Mouse (Mus musculus): ENCODE measurements around the gene Rps6kb2. TPM values are rescaled to one million over a fixed set of nuclear protein-coding genes. Genes with fewer than 3 reads are reported as not detected.
A peak's percentile ranks its signal among the peaks of the same experiment; 100 is the strongest.

Gene Rps6kb2
- polyA plus RNA-seq, 1 experiment from 2014 or later, result 59.8 TPM

- Histone ChIP-seq H3K4me3 (replicated peaks; ENCODE audit: low read length) (peak overlapping the region; percentile 58), H3K36me3 (ENCODE audit: control insufficient read depth, insufficient read depth) (peaks cover 5% of the 10 kb centered on the region), H3K4me2 (ENCODE audit: low read length) (peak overlapping the region; percentile 56), H3K9ac (replicated peaks; ENCODE audit: low read depth, low read length) (no peak overlapping the region), H3K27ac (ENCODE audit: low read length) (no peak overlapping the region), H3K9me3 (ENCODE audit: control insufficient read depth, low read length) (no peaks in the 10 kb centered on the region), H3K27me3 (replicated peaks; ENCODE audit: control insufficient read depth, insufficient read depth, low read length) (no peaks in the 10 kb centered on the region), H3K4me1 (replicated peaks; ENCODE audit: control insufficient read depth, insufficient read depth, low read length) (peaks cover 7% of the 10 kb centered on the region)
- whole genome bisulfite sequencing, result 95% methylated on average over 2 of the region's 2 CpGs
- ATAC-seq, result no peak
These were observed 42.7 kb downstream of the Rps6kb2 start for GRCm38 (mm10) chr19:4120496-4120895.

- peaks cover 5% of the 10 kb centered on the region; the same call in 1 of the 2 replicates for H3K4me1 ChIP-seq (replicated peaks; ENCODE audit: control insufficient read depth, insufficient read depth, low read length)
- no peak overlapping the region for H3K27ac ChIP-seq (ENCODE audit: low read length)
- no peaks in the 10 kb centered on the region for H3K9me3 ChIP-seq (ENCODE audit: control insufficient read depth, low read length)
- H3K27me3 ChIP-seq (replicated peaks; ENCODE audit: control insufficient read depth, insufficient read depth, low read length), result no peaks in the 10 kb centered on the region
- H3K4me3 ChIP-seq (replicated peaks; ENCODE audit: low read length), result no peak overlapping the region
- no peak overlapping the region; the same call in 1 of the 2 replicates for H3K4me2 ChIP-seq (ENCODE audit: low read length)
- ATAC-seq, result no peak
- H3K36me3 ChIP-seq (ENCODE audit: control insufficient read depth, insufficient read depth), result peaks cover 7% of the 10 kb centered on the region
- 90% methylated on average over 6 of the region's 6 CpGs for WGBS
- no peak overlapping the region for H3K9ac ChIP-seq (replicated peaks; ENCODE audit: low read depth, low read length)
These were observed 43.3 kb downstream of the Rps6kb2 start for GRCm38 (mm10) chr19:4119716-4120487.

DNA sequence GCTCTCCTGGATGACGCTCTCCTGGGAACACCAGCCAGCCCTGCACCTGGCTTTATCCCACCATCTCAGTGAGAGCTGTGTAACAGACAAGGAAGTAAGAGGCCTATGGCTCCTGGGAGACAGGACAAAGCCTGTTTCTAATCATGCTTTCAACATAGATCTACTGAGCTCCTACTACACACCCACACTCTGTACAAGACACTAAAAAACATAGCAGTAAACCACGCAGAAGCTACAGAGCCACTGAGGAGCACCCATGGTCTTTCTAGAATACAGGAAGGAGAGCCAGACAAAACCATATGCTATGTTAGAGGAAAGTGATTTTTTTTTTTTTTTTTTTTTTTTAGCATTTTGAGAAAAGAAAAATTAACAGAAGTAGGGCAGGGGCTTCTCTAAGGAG is 44.8 kb downstream of the Rps6kb2 start:
- WGBS, result 93% methylated on average over 2 of the region's 2 CpGs
- Histone ChIP-seq H3K27ac (ENCODE audit: low read length) (no peak overlapping the region), H3K27me3 (replicated peaks; ENCODE audit: control insufficient read depth, insufficient read depth, low read length) (no peaks in the 10 kb centered on the region), H3K9me3 (ENCODE audit: control insufficient read depth, low read length) (no peaks in the 10 kb centered on the region), H3K4me2 (ENCODE audit: low read length) (no peak overlapping the region), H3K4me1 (replicated peaks; ENCODE audit: control insufficient read depth, insufficient read depth, low read length) (peaks cover 5% of the 10 kb centered on the region; the same call in 1 of the 2 replicates), H3K9ac (replicated peaks; ENCODE audit: low read depth, low read length) (no peak overlapping the region), H3K4me3 (replicated peaks; ENCODE audit: low read length) (no peak overlapping the region), H3K36me3 (ENCODE audit: control insufficient read depth, insufficient read depth) (peaks cover 14% of the 10 kb centered on the region)
- ATAC-seq, result no peak

GRCm38 (mm10) chr19:4117006-4117405 is 46.1 kb downstream of the Rps6kb2 start:
- H3K27ac ChIP-seq (ENCODE audit: low read length), result no peak overlapping the region
- peaks cover 5% of the 10 kb centered on the region; the same call in 1 of the 2 replicates for H3K4me1 ChIP-seq (replicated peaks; ENCODE audit: control insufficient read depth, insufficient read depth, low read length)
- no peak overlapping the region for H3K9ac ChIP-seq (replicated peaks; ENCODE audit: low read depth, low read length)
- no peaks in the 10 kb centered on the region for H3K9me3 ChIP-seq (ENCODE audit: control insufficient read depth, low read length)
- no peak for ATAC-seq
- H3K27me3 ChIP-seq (replicated peaks; ENCODE audit: control insufficient read depth, insufficient read depth, low read length), result no peaks in the 10 kb centered on the region
- WGBS, result 96% methylated on average over 7 of the region's 7 CpGs
- peaks cover 16% of the 10 kb centered on the region for H3K36me3 ChIP-seq (ENCODE audit: control insufficient read depth, insufficient read depth)
- no peak overlapping the region for H3K4me2 ChIP-seq (ENCODE audit: low read length)
- H3K4me3 ChIP-seq (replicated peaks; ENCODE audit: low read length), result no peak overlapping the region

- Histone ChIP-seq H3K36me3 (ENCODE audit: control insufficient read depth, insufficient read depth) (peaks cover 16% of the 10 kb centered on the region), H3K9ac (replicated peaks; ENCODE audit: low read depth, low read length) (no peak overlapping the region), H3K4me3 (replicated peaks; ENCODE audit: low read length) (no peak overlapping the region), H3K27ac (ENCODE audit: low read length) (no peak overlapping the region), H3K4me1 (replicated peaks; ENCODE audit: control insufficient read depth, insufficient read depth, low read length) (peaks cover 5% of the 10 kb centered on the region; the same call in 1 of the 2 replicates), H3K27me3 (replicated peaks; ENCODE audit: control insufficient read depth, insufficient read depth, low read length) (no peaks in the 10 kb centered on the region), H3K9me3 (ENCODE audit: control insufficient read depth, low read length) (no peaks in the 10 kb centered on the region), H3K4me2 (ENCODE audit: low read length) (no peak overlapping the region)
- WGBS, result 84% methylated on average over 11 of the region's 11 CpGs
- ATAC-seq, result no peak
These were observed 47.3 kb downstream of the Rps6kb2 start for GRCm38 (mm10) chr19:4115816-4116215.

DNA sequence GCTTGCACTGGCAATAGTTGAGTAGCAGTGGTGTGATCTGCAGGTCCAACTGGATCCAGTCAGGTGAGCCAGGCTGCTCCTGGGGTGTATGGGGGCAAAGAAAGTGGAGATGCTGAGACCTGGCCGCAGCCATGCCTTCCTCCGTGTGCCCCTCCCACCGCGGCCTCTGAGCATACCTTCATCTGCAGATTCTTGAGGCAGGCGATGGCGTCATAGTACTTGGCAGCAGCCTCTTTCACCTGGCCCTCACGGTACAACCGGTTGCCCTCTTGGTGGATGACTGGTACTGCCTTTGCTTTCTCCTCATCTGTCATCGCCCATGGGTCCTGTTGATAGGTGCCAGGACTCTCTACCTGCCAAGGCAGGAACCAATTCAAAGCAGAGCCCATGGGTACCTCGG is 48.0 kb downstream of the Rps6kb2 start:
- H3K27me3 ChIP-seq (replicated peaks; ENCODE audit: control insufficient read depth, insufficient read depth, low read length), result no peaks in the 10 kb centered on the region
- no peak for ATAC-seq
- no peak overlapping the region for H3K27ac ChIP-seq (ENCODE audit: low read length)
- no peak overlapping the region for H3K4me3 ChIP-seq (replicated peaks; ENCODE audit: low read length)
- no peak overlapping the region for H3K4me2 ChIP-seq (ENCODE audit: low read length)
- no peak overlapping the region for H3K9ac ChIP-seq (replicated peaks; ENCODE audit: low read depth, low read length)
- no peaks in the 10 kb centered on the region; the same call in 1 of the 2 replicates for H3K4me1 ChIP-seq (replicated peaks; ENCODE audit: control insufficient read depth, insufficient read depth, low read length)
- H3K36me3 ChIP-seq (ENCODE audit: control insufficient read depth, insufficient read depth), result peaks cover 16% of the 10 kb centered on the region
- no peaks in the 10 kb centered on the region for H3K9me3 ChIP-seq (ENCODE audit: control insufficient read depth, low read length)
- WGBS, result 92% methylated on average over 10 of the region's 10 CpGs

DNA sequence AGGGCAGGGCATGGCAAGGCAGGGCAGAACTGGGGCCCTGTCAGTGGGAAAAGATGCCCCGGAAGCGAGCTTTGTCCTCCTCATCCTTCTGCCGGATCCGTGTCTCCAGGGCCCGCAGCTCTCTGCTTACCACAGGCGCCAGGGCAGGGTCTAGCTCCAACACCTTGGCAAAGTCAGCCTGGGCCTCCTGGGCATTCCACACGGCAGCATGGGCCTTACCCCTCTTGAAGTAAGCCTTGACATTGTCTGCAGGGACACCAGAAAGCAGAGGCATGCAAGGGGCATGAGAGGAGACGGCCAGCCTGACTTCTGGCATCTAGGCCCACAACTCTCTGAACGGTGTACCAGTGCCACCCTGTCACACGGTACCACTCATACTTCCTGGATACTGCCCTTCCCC is 48.6 kb downstream of the Rps6kb2 start:
- Histone ChIP-seq H3K36me3 (ENCODE audit: control insufficient read depth, insufficient read depth) (peaks cover 16% of the 10 kb centered on the region), H3K27me3 (replicated peaks; ENCODE audit: control insufficient read depth, insufficient read depth, low read length) (no peaks in the 10 kb centered on the region), H3K27ac (ENCODE audit: low read length) (no peak overlapping the region), H3K4me2 (ENCODE audit: low read length) (no peak overlapping the region), H3K9ac (replicated peaks; ENCODE audit: low read depth, low read length) (no peak overlapping the region), H3K9me3 (ENCODE audit: control insufficient read depth, low read length) (no peaks in the 10 kb centered on the region), H3K4me3 (replicated peaks; ENCODE audit: low read length) (no peak overlapping the region), H3K4me1 (replicated peaks; ENCODE audit: control insufficient read depth, insufficient read depth, low read length) (no peaks in the 10 kb centered on the region; the same call in 1 of the 2 replicates)
- no peak for ATAC-seq
- 94% methylated on average over 10 of the region's 10 CpGs for WGBS

DNA sequence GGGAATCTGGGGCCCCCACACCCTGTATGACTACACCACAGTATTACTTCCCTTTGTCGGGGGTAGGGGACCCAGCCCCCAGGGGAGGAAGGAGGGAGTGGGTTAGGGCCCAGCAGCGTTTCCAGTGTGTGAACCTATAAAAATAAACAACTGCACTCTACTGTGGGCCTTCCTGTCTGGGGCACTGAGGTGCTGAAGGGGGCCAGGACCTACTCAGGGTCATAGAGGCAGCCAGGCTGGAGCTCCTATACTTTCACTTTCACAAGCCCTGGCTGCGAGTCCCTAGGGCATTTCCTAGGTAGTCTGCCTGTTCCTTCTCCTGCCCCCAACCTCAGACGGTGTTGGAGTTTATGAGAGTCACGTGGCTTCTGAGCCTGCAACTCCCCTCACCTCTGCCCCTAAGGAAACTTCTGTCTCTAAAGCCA is 49.3 kb downstream of the Rps6kb2 start:
- 80% methylated on average over 5 of the region's 5 CpGs for WGBS
- H3K36me3 ChIP-seq (ENCODE audit: control insufficient read depth, insufficient read depth), result peaks cover 16% of the 10 kb centered on the region
- H3K27ac ChIP-seq (ENCODE audit: low read length), result no peak overlapping the region

GRCm38 (mm10) chr19:4113186-4113805 is 49.9 kb downstream of the Rps6kb2 start:
- H3K27me3 ChIP-seq (replicated peaks; ENCODE audit: control insufficient read depth, insufficient read depth, low read length), result no peaks in the 10 kb centered on the region
- no peaks in the 10 kb centered on the region; the same call in 1 of the 2 replicates for H3K4me1 ChIP-seq (replicated peaks; ENCODE audit: control insufficient read depth, insufficient read depth, low read length)
- no peak overlapping the region for H3K4me2 ChIP-seq (ENCODE audit: low read length)
- whole genome bisulfite sequencing, result 76% methylated on average over 13 of the region's 13 CpGs
- peaks cover 16% of the 10 kb centered on the region for H3K36me3 ChIP-seq (ENCODE audit: control insufficient read depth, insufficient read depth)
- H3K9me3 ChIP-seq (ENCODE audit: control insufficient read depth, low read length), result no peaks in the 10 kb centered on the region
- ATAC-seq, result no peak
- no peak overlapping the region for H3K4me3 ChIP-seq (replicated peaks; ENCODE audit: low read length)
- no peak overlapping the region for H3K9ac ChIP-seq (replicated peaks; ENCODE audit: low read depth, low read length)
- H3K27ac ChIP-seq (ENCODE audit: low read length), result no peak overlapping the region

More for the DNA sequence above, 49.3 kb downstream of the Rps6kb2 start:
- Histone ChIP-seq H3K4me1 (replicated peaks; ENCODE audit: control insufficient read depth, insufficient read depth, low read length) (no peaks in the 10 kb centered on the region; the same call in 1 of the 2 replicates), H3K9ac (replicated peaks; ENCODE audit: low read depth, low read length) (no peak overlapping the region), H3K9me3 (ENCODE audit: control insufficient read depth, low read length) (no peaks in the 10 kb centered on the region), H3K27me3 (replicated peaks; ENCODE audit: control insufficient read depth, insufficient read depth, low read length) (no peaks in the 10 kb centered on the region), H3K4me3 (replicated peaks; ENCODE audit: low read length) (no peak overlapping the region), H3K4me2 (ENCODE audit: low read length) (no peak overlapping the region)
- no peak for ATAC-seq
